Mouse (Mus musculus) megakaryocyte, embryonic 14.5 days (primary cell): ENCODE measurements around the gene Timmdc1.

Experiments used
- FLI1 ChIP-seq: IDR thresholded peaks from 2 replicates; pipeline ENCODE4 v1.6.1; 2012; ENCODE audit warnings: low read length, inconsistent platforms, mixed read lengths
- GATA1 ChIP-seq: IDR thresholded peaks from 3 replicates; pipeline ENCODE4 v1.6.1; 2012; ENCODE audit warnings: mixed read lengths, low read length, inconsistent platforms, borderline replicate concordance

GRCm38 (mm10) chr16:38483582-38484309 lies 38.7 kb downstream of the Timmdc1 start:
- TF ChIP-seq GATA1 (no peak), FLI1 (no peak)
